Mouse (Mus musculus): ENCODE data around the gene Spen.

Spen gene

GRCm38 (mm10) chr4:141425484-141426479 is 112.6 kb downstream of the Spen start:
- no peak for DNase-seq (ENCODE audit: extremely low read depth, low read depth, low spot score)

GRCm38 (mm10) chr4:141423691-141424431 is 114.5 kb downstream of the Spen start:
- no peak for DNase-seq (ENCODE audit: extremely low read depth, low read depth, low spot score)

- no peak for DNase-seq (ENCODE audit: extremely low read depth, low read depth, low spot score)
Measured at GRCm38 (mm10) chr4:141423288-141423687, 115.1 kb downstream of the Spen start.

GRCm38 (mm10) chr4:141422841-141423240 is 115.6 kb downstream of the Spen start:
- no peak for DNase-seq (ENCODE audit: extremely low read depth, low read depth, low spot score)

- no peak for DNase-seq (ENCODE audit: extremely low read depth, low read depth, low spot score)
Measured at GRCm38 (mm10) chr4:141421423-141421822, 117.0 kb downstream of the Spen start.

GRCm38 (mm10) chr4:141420886-141421285 is 117.5 kb downstream of the Spen start:
- DNase-seq (ENCODE audit: extremely low read depth, low read depth, low spot score) = no peak

GRCm38 (mm10) chr4:141420192-141420829 is 118.1 kb downstream of the Spen start, which contains the start of gene Hspb7:
TSS of gene Hspb7 (plus strand) at chr4:141420779.
- DNase-seq (ENCODE audit: extremely low read depth, low read depth, low spot score) = no peak

GRCm38 (mm10) chr4:141419398-141420191 is 118.8 kb downstream of the Spen start:
- no peak for DNase-seq (ENCODE audit: extremely low read depth, low read depth, low spot score)
